Mouse (Mus musculus) spleen, adult 2 months (tissue): ENCODE data around the gene Slc23a2.

Experiments used
- CTCF ChIP-seq: fragments of 200-500 bp; IDR thresholded peaks from 2 replicates; pipeline ENCODE4 v1.5.1; 2011; ENCODE audit warnings: mild to moderate bottlenecking, inconsistent platforms; ENCODE audit not compliant: insufficient read depth, insufficient read length, insufficient replicate concordance; ENCODE audit errors: extremely low read depth
- POLR2A ChIP-seq: fragments of 200-500 bp; IDR thresholded peaks from 2 replicates; pipeline ENCODE4 v1.6.1; 2011; ENCODE audit warnings: low read depth, low read length, inconsistent platforms

- no peak for TF ChIP-seq POLR2A
- TF ChIP-seq CTCF: no peak
Observed at GRCm38 (mm10) chr2:132073052-132073451, 71.9 kb downstream of the Slc23a2 start.
